Mouse (Mus musculus) small intestine, adult 2 months (tissue): ENCODE measurements around the gene Hes3.

Experiments
- CTCF ChIP-seq: fragments of 200-500 bp; IDR thresholded peaks from 2 replicates; pipeline ENCODE4 v1.5.1; 2012; ENCODE audit warnings: low read depth, mild to moderate bottlenecking, control low read depth, inconsistent platforms, low read length, moderate library complexity, mixed read lengths; ENCODE audit not compliant: insufficient replicate concordance, insufficient read length; ENCODE audit errors: extremely low read depth
- POLR2A ChIP-seq: fragments of 200-500 bp; IDR thresholded peaks from 2 replicates; pipeline ENCODE4 v1.6.1; 2012; ENCODE audit warnings: low read depth, mild to moderate bottlenecking, control low read depth, inconsistent platforms, low read length, moderate library complexity

GRCm38 (mm10) chr4:152290385-152290784, 1.1 kb downstream of the Hes3 start:
- no peak for TF ChIP-seq CTCF
- no peak for TF ChIP-seq POLR2A
